Mouse (Mus musculus): ENCODE data around the gene Calcoco2.
"Not testable (repeated sequence)": the region's sequence is repeated elsewhere in the genome, so short reads cannot be mapped to it uniquely, and the experiment has no call there.

The Calcoco2 gene

DNA sequence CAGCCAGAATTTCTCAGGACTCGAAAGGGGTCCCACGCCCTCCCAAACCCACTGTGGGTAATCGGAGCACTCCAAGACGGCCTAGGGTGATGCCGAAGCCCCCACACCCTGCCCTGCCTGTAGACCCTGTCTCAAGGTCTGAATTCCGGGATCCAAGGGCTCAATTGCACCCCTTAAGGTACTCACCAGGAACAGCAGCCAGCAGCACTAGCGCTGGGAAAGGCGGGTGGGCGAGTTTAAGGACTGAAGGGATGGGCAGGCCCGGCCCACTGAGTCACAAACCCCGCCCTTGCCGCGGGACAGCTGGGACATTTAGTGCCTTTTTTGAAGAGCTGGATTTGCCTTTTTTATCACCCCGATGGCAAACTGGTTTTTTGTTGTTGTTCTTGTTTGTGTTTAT, at the start of gene Calcoco2:
Gene Calcoco2, minus strand, starts transcription at position 214 of the 400 bp plus-strand sequence.
- peak; percentile 10 for DNase-seq (ENCODE audit: low spot score)

DNA sequence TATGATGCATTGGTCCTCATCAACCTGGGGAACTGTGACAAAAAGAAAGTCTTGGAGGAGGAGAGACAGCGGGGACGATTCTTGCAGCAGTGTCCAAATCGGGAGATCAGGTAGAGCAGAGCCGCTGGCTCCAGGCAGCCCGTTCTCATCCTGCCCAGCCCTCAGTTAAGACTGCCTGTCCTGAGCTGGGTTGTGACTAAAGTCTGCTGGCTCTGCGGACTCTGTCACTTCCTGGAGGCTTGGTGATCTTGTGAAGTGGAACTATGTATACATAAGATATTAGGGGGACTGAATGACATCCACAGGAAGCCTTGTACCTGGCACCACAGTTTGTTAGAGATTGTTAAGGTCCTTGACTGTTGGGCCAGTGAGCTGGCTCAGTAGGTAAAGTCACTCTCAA, 35.7 kb upstream of the Calcoco2 start:
- DNase-seq (ENCODE audit: low spot score): no peak

DNA sequence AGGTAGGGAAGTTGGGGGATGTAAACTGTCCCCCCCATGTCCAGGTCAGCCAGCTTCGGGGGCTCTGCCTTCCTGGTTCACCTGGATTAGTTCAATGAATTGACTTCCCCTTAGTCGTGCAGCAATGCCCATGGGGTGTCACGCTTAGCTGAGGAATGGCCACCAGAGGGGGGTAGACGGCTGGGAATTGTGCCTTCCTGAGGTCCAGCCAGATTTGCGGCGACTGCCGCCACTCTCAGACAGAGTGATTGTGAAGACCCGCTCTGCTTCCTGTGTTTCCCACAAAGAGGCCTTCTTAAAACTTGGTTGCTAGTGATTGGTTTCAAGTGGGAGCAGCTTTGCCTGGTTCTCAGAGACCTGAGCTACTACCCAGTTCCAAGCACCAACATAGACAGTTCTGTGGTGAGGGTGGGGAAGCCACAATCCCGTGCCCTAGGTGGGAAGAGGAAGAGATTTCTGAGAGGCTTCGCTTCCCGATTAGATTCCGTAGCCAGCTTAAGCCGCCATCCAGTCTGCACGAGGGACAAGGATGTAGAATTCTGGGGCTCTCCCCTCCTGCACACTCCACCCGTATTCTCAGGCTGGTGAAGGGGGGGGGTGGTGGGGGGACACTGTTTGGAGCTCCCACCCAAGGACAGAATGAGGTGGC, 34.0 kb upstream of the Calcoco2 start:
- DNase-seq (ENCODE audit: low spot score): peak; percentile 90

DNA sequence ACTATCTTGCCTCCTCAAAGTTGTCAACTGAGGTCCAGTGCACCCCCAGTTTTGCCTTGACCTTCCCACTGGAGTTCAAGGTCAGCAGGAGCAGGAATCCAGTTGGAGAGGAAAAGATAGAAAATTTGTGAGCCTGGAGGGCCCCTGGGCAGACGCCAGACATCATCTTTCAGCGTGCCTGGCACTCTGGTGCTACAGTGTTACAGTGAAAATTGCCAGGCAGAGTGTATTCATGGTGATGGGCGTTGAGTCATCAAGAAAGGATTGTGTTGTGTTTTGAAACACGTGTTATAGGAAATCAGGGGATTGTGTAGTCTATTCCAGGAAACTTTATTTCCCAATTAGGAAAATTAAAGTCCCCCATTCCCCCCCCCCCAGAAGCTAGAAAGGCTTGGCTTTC, 32.0 kb upstream of the Calcoco2 start:
- no peak for DNase-seq (ENCODE audit: low spot score)

DNA sequence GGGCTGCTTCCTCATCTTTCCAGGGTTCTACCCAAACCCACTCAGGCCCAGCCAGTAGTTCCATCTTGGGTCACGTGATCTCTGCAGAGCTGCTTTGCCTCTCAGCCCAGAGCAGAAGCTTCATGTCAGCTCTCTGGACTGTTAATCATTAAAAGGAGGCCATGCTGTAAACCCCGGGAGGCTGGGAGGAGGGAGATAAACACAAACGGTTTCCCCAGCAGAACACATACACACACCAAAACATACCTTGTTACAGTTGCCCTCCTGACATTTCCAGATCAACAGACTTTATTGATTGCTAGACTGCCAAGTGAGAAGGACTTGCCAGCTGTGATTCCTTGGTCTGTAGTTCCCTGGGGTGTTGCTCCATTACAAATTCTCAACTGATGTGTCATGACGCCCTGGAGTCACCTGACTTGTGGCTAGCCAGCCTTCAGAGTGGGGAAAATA, 29.0 kb upstream of the Calcoco2 start:
- DNase-seq (ENCODE audit: low spot score): no peak

DNA sequence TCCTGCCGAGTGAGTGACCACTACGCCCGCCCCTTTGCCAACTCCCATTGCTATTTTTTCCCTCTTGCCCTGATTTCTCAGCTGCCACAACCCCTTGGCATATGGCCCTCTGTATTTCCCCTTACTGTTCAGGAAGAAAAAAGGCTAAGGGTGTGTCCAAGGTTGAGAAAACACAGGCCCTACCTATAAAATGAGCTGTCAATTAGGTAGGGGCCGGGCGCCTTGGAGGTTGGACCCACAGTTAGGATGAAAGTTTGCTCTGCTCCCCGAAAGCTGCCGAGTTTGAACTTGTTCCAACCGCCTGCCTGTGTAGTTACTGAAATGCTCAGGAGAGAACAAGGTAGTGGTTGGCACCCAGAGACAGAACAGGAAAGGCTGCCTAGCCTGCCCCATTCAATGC, 24.1 kb upstream of the Calcoco2 start:
- DNase-seq (ENCODE audit: low spot score): no peak

DNA sequence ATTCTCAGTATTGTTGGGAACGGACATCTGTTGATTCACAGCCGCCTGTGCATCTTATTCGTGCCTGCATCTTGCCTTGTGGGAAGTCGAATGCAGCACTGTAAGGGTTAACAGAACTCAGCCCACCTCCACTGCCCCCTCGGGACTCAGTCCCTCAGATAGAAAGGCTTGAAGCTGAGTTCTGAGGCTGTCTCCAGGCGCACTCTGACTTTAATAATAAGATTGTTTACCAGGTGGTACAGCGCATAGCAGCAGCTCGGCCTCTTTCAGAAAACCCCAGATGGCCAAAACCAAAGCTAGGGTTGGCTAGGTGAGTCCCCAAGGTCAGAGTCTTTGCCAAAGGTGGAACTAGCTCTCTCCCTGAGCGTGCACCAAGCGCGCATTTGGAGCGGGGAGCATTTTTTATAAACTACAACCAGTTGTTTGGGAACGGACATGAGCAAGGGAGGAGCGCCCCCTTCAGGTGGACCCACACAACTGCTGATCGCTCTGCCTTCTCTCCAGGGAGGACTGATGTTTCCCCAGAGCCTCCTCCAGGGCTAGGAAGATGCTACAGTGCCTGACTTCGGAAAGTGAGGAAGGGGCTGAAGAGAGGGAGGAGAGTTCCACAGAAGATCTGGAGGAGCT, 21.6 kb upstream of the Calcoco2 start, which contains the start of gene Ttll6:
Gene Ttll6, plus strand, starts transcription at position 548 of the 627 bp plus-strand sequence.
- peak; percentile 85 for DNase-seq (ENCODE audit: low spot score)

DNA sequence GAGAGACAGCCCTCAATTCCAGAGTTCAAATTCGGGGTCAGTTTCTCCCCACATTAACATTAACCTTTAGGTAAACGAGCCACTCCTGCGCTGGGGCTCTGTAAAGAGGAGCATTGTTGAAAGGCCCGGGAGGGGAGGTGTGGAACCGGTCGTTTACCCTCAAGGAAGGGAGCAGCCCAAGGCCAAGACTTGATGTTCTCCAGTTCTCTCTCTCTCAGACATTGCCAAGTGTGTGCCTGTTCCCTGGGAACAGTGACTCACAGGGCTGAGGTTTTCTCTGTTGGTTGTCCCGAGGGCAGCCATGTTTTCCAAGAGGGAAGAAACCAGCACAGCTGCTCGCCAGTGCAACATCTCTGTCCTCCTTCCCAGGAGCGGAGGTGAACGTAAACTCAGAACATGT, 18.8 kb upstream of the Calcoco2 start:
- DNase-seq (ENCODE audit: low spot score): no peak

DNA sequence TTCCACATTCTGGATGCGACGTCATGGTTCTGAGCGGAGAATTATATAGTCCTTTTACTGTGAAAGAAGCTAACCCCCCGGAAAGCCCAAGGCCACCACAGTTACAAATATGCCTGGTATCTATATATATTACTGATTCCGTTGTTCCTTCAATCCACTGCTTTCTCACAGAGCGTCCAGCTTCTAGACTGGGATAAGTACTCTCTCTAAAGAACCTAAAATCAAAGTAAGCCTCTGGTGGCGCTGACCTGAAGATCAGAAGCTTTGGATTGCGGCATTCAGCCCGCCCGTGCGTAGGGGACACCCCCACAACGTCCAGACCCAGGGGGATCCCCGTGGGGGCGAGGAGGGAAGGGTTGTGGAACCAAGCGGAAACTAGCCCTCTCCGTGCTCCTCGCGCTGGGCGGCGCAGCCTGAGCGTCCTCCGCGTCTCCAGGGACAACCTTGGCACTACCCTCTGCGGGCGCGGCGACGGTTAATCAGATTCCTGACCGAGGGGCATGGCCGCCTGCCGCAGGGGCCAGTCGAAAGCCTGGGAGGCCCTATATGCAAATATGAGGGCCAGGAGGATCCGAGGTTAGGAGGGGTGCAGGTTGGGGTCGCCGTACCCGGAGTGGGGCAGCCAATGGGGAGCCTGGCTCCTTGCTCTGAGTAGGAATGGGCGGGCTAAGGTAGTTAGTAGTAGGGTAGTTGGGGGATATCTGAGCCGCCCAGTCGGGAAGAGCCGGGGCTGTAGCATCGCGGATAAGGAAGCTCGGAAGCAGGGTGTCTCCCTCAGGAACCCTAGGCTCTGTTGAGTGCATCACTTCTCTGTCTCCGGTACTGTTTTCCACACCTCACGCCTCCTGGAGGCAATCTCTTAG, 12.5 kb upstream of the Calcoco2 start:
- DNase-seq (ENCODE audit: low spot score): peak; percentile 65

DNA sequence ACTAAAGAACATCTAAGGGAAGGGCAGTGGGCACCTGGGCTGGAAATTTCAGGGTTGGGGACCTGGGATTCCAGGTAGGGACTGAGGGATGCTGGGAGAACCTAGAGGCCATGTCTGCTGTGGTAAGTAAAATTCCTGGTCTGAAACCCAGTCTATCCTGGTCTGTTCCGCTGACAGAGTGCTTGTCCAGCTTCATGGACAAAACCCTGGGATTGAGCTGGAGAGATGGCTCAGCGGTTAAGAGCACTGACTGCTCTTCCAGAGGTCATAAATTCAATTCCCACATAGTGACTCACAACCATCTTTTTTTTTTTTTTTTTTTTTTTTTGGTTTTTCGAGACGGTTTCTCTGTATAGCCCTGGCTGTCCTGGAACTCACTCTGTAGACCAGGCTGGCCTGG, 11.0 kb upstream of the Calcoco2 start:
- not testable (repeated sequence) for DNase-seq (ENCODE audit: low spot score)

DNA sequence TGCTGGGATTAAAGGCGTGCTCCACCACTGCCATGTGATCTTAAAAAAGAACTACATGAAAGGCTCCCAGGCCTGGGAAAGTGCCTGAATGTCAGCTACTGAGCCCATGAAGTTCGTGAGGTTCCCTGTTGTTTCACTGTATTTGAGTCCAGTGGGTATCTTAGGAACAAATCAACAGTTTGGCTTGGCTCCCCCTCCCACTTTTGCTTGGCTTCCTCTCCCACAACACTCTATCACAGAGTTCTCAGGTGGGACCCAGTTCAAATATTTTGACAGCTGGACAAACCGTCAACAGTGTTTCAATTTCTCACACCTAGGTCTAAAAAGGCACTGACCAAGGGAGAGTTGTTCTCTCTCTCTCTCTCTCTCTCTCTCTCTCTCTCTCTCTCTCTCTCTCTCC, 7.6 kb upstream of the Calcoco2 start:
- DNase-seq (ENCODE audit: low spot score): no peak

DNA sequence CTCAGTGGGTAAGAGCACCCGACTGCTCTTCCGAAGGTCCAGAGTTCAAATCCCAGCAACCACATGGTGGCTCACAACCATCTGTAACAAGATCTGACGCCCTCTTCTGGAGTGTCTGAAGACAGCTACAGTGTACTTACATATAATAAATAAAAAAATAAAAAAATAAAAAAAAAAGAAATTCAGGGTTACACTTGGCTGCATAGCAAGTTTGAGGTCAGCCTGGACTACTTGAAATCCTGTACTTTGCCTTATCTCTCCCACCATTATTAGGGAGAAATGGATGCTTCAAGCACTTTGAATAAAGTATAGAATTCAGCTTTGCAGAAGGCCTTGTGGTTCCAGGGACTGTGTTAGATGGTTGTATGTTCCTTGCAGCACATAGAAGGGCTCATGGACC, 5.2 kb upstream of the Calcoco2 start:
- DNase-seq (ENCODE audit: low spot score): not testable (repeated sequence)

DNA sequence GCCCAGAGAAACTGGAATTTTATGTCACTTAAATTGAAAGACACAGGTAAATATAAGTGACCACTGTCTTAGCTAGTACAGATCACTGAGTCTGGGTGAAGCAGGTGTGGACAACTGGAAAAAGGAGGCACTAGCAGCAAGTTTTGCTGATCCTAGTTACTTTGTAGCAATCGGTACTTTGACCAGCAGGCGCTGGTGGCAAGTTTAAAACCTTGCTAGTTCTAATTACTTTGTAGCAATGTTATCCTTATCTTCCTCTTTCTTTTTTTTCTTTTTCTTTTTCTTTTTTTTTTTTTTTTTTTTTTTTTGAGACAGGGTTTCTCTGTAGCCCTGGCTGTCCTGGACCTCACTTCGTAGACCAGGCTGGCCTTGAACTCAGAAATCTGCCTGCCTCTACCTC, 4.4 kb upstream of the Calcoco2 start:
- DNase-seq (ENCODE audit: low spot score): no peak

DNA sequence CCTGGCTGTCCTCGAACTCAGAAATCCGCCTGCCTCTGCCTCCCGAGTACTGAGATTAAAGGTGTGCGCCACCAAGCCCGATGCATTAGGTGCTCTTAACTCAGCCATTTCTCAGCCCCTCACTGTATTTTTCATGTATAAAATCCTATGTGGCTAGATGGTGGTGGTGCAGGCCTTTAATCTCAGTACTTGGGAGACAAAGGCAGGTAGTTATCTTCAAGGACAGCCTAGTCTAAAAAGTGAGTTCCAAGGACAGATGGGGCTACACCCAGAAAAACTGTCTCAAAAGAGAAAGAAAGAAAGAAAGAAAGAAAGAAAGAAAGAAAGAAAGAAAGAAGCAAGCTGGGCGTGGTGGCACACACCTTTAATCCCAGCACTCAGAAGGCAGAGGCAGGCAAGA, 3.7 kb upstream of the Calcoco2 start:
- no peak for DNase-seq (ENCODE audit: low spot score)

DNA sequence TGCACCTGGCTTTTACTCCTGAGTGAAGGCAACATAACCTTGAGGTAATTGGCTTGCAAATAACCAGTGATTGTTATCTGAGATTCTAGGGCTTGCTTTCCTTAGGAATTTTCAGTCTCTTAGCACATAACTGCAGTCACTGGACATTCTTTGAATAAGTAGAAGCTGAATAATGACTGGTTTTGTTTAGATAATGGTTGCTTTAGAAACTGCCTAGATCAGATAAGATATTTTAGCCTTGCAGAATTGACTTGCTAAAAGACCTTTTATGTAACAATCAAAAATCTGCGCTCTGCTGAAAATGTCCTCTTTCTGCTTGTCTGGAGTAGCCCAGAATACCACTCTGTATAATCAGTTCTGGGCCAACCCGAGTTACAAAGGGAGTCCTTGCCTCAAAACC, 2.3 kb upstream of the Calcoco2 start:
- no peak for DNase-seq (ENCODE audit: low spot score)

DNA sequence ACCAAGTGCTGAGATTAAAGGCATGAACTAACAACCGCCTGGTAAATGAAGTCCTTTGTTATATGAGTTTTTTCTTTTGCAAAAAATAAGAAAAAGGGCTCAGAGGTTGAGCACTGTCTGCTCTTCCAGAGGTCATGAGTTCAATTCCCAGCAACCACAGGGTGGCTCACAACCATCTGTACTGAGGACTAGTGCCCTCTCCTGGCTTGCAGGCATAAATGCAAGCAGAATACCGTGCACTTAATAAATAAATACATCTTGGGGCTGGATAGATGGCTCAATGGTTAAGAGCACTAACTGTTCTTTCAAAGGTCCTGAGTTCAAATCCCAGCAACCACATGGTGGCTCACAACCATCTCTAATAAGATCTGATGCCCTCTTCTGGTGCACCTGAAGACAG, 814 bp downstream of the Calcoco2 start:
- DNase-seq (ENCODE audit: low spot score): not testable (repeated sequence)

DNA sequence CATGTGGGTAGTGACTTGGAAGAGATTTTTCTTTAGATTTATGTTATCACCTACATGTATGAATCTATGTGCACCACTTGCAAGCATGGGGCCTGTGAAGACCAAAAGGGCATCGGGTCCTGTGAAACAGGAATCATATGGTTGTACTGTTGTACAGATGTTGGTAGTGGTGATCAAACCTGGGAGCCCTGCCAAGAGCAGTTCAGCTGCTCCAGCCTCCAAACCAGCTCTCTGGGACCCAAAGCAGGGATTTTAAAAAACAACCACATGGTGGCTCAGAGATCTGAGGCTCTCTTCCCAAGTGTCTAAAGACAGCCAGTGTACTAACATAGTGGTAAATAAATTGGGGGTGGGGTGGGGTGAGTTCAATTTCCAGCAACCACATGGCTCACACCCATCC, 3.4 kb downstream of the Calcoco2 start:
- no peak for DNase-seq (ENCODE audit: low spot score)

DNA sequence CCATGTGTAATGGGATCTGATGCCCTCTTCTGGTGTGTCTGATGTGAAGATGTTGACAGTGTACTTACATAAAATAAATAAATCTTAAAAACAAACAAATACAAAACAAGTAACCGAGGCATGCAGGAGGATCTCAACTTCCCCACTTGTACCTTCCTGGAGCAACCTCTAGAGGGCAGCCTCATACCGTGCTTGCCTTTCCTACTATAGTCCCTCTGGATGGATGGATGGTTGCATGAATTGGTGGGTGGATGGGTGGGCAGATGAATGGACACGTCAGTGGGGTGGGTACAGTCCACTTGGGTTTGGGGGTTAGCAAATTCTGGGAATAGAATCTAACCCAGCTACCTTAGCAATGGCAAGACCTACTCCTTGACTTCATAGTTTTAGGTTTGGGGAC, 18.4 kb downstream of the Calcoco2 start:
- DNase-seq (ENCODE audit: low spot score): peak; percentile 73

DNA sequence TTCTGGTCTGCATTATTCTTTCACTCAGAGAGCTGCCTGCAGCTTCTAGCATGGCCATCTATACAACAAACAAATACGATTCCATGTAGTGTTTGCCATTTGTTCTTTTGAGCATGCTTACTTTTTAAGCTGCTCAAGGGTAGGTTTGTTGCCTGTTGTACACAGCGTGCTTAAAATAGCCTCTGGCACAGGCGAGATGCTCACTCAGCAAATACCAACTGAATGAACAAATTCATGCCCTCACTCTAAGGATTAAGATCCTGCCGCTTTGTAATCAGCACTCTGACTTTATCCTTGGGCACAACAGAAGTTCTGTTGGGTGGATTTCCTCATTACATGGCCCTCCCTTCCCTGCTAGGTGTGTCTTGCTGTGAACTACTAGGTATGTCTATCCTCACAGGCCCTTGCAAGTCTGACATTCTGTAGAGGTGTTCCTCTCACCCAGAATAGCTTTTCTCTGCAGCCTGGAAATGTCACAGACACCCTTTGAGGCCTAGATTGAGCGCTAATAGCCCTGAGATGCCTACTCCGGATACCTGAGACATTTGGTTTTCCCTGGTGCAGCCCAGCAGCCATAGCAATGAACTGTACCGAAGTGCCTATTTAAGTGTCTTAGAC, 19.0 kb downstream of the Calcoco2 start:
- no peak for DNase-seq (ENCODE audit: low spot score)

DNA sequence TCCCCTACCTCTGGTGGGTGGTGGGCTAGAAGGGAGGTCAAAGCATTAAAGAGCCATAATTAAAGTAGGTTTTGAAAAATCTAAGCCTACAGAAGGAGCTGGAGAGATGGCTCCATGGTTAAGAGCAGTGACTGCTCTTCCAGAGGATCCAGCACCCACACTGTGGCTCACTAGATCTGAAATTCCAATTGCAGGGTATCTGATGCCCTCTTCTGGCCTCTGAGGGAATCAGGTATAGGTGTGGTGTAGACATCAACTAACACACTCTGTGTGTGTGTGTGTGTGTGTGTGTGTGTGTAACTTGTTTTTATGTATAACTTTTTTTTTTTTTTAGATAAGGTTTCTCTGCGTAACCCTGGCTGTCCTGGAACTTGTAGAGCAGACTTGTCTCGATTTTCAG, 20.7 kb downstream of the Calcoco2 start:
- DNase-seq (ENCODE audit: low spot score): peak; percentile 52

DNA sequence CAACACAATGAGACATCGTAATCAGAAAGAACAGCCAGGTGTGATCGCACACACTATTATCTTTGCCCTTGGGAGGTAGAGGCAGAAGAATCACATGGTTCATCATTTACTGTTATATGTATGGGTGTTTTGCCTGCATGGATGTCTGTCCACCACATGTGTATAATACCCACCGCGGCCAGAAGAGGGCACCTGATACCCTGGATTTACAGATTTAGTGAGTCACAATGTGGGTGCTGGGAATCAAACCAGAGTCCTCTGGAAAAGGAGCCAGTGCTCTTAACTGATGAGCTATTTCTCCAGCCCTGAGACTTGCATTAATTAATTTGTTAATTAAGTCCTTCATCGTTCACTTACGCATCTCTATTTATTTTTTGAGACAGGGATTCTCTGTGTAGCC, 23.8 kb downstream of the Calcoco2 start:
- DNase-seq (ENCODE audit: low spot score): no peak

DNA sequence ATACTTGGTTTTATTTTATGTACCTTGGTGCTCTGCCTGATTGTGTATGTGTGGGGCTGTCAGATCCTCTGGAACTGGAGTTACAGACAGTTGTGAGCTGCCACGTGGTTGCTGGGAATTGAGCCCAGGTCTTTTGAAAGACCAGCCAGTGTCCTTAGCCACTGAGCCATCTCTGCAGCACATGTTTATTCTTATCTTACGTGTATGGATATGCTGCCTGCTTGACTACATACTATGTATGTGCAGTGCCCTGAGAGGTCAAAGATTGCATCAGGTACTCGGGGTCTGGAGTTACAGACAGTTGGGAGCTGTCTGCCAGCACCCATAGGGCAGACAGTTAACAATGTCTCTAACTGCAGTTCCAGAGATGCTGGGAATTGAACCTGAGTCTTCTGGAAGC, 29.1 kb downstream of the Calcoco2 start:
- DNase-seq (ENCODE audit: low spot score): no peak

DNA sequence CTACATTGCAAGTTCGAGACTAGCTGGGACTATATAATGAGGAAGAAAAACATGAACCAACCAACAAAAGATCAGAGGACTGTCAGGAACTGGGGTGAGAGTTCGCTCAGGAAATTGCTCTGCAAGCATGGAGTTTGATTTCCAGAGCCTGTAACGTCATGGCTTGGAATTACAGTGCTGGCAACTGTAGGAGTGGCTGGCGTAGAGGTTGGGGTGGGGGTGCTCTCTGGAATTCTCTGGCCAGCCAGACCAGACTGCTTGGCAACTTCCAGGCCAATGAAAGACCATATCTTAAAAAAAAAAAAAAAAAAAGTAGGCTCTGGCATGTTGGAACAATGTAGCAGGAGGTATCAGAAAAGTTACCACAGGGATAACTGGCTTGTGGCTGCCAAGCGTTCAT, 31.0 kb downstream of the Calcoco2 start:
- DNase-seq (ENCODE audit: low spot score): no peak

All from embryo, embryonic 10 days (tissue).